Mouse (Mus musculus): ENCODE measurements around the gene Mta1.

Gene Mta1

GRCm38 (mm10) chr12:113133861-113134403 is 35.9 kb downstream of the Mta1 start:
- no peak for ATAC-seq (ENCODE audit: low TSS enrichment)

- ATAC-seq (ENCODE audit: low TSS enrichment): no peak
Observed at GRCm38 (mm10) chr12:113134502-113134901, 36.4 kb downstream of the Mta1 start.

GRCm38 (mm10) chr12:113135401-113135800 is 37.3 kb downstream of the Mta1 start:
- ATAC-seq (ENCODE audit: low TSS enrichment): no peak

GRCm38 (mm10) chr12:113136492-113137020 is 38.5 kb downstream of the Mta1 start:
- no peak for ATAC-seq (ENCODE audit: low TSS enrichment)

GRCm38 (mm10) chr12:113137260-113138213 is 39.5 kb downstream of the Mta1 start:
- no peak for ATAC-seq (ENCODE audit: low TSS enrichment)

- ATAC-seq (ENCODE audit: low TSS enrichment): no peak
Observed at GRCm38 (mm10) chr12:113138291-113138690, 40.2 kb downstream of the Mta1 start.

- ATAC-seq (ENCODE audit: low TSS enrichment): peak; percentile 13
Observed at GRCm38 (mm10) chr12:113138901-113139864, 41.1 kb downstream of the Mta1 start.

GRCm38 (mm10) chr12:113139908-113140615 is 42.0 kb downstream of the Mta1 start, which contains the start of gene Crip2:
Gene Crip2, plus strand, starts transcription at chr12:113140236.
- ATAC-seq (ENCODE audit: low TSS enrichment): peak; percentile 60

GRCm38 (mm10) chr12:113140616-113141411 is 42.7 kb downstream of the Mta1 start:
- ATAC-seq (ENCODE audit: low TSS enrichment): no peak

- no peak for ATAC-seq (ENCODE audit: low TSS enrichment)
Observed at GRCm38 (mm10) chr12:113141531-113141973, 43.5 kb downstream of the Mta1 start.

GRCm38 (mm10) chr12:113142021-113142975 is 44.2 kb downstream of the Mta1 start:
- no peak for ATAC-seq (ENCODE audit: low TSS enrichment)

GRCm38 (mm10) chr12:113143164-113143563 is 45.1 kb downstream of the Mta1 start:
- no peak for ATAC-seq (ENCODE audit: low TSS enrichment)

- ATAC-seq (ENCODE audit: low TSS enrichment): no peak
Observed at GRCm38 (mm10) chr12:113144001-113144756, 46.1 kb downstream of the Mta1 start.

GRCm38 (mm10) chr12:113144886-113145285 is 46.8 kb downstream of the Mta1 start:
- ATAC-seq (ENCODE audit: low TSS enrichment): no peak

- no peak for ATAC-seq (ENCODE audit: low TSS enrichment)
Observed at GRCm38 (mm10) chr12:113145591-113145990, 47.5 kb downstream of the Mta1 start.

GRCm38 (mm10) chr12:113146112-113147057 is 48.3 kb downstream of the Mta1 start, which contains the start of gene Crip1:
Gene Crip1, plus strand, starts transcription at chr12:113146316.
- peak; percentile 15; the same call in 1 of the 2 replicates for ATAC-seq (ENCODE audit: low TSS enrichment)

GRCm38 (mm10) chr12:113147481-113147880 is 49.4 kb downstream of the Mta1 start:
- no peak for ATAC-seq (ENCODE audit: low TSS enrichment)

All from frontal cortex, adult (tissue).